Mouse (Mus musculus): ENCODE results near the gene Rfpl4. TPM values are rescaled to one million over a fixed set of nuclear protein-coding genes. Genes with fewer than 3 reads are reported as not detected.

Gene Rfpl4
- polyA plus RNA-seq, 1 experiment from 2014 or later, result not detected

DNA sequence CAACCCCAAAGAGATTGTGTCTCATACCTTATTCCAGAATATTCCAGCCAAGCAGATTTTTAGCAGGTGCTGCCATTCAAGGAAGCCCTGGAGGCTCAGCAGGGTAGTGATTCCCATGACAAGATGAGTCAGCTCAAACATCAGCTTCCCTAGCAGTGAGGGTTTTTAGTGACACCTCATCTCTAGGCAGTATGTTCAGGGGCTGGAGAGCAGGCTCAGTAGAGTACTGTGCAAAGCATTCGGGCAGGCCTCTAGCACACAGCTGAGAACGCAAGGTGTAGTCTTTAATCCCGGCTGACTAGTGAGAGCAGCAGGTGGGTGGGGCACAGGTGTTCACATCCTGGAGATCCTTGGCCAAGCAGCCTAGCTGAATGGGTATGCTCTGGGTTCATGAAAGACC is 17.0 kb downstream of the Rfpl4 start:
- no peak overlapping the region for H3K4me2 ChIP-seq (replicated peaks)
- 85% methylated on average over 3 of the region's 3 CpGs for WGBS
- H3K27ac ChIP-seq, result no peak overlapping the region
- DNase-seq (ENCODE audit: low spot score) (no peak), ATAC-seq (ENCODE audit: low FRiP score) (no peak)
- no peaks in the 10 kb centered on the region for H3K9me3 ChIP-seq (ENCODE audit: control insufficient read depth, low read length)
- H3K27me3 ChIP-seq (ENCODE audit: control insufficient read depth, insufficient read depth, low read length), result no peaks in the 10 kb centered on the region
- peaks cover 42% of the 10 kb centered on the region for H3K36me3 ChIP-seq (replicated peaks; ENCODE audit: control insufficient read depth, insufficient read depth)
- no peaks in the 10 kb centered on the region for H3K4me1 ChIP-seq (replicated peaks; ENCODE audit: control insufficient read depth, insufficient read depth, low read length)
- no peak overlapping the region for H3K4me3 ChIP-seq (replicated peaks; ENCODE audit: low read length)
- no peak overlapping the region for H3K9ac ChIP-seq

DNA sequence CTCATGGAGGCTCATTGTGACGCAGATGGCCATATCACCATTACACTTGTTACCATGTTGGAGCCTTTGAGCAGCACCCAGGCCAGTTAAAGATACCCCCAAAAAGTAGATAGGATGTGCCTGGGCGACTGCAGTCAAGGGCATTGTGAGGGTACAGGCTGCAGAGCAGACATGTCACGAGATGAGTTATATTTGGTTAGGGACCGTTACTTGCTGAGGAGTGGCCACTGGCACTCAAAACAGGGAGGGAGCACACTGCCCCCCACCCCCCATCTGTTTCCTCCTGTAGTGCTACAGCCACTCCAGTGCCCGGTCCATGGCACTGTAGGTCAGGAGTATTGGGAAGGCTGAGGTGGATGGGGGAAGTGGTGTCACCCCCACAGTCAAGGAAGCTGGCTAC is 18.0 kb downstream of the Rfpl4 start:
- no peak overlapping the region for H3K4me2 ChIP-seq (replicated peaks)
- H3K36me3 ChIP-seq (replicated peaks; ENCODE audit: control insufficient read depth, insufficient read depth), result peaks cover 51% of the 10 kb centered on the region
- H3K9ac ChIP-seq, result no peak overlapping the region
- ATAC-seq (ENCODE audit: low FRiP score) (no peak), DNase-seq (ENCODE audit: low spot score) (no peak)
- H3K27ac ChIP-seq, result no peak overlapping the region
- H3K9me3 ChIP-seq (ENCODE audit: control insufficient read depth, low read length), result no peaks in the 10 kb centered on the region
- no peaks in the 10 kb centered on the region for H3K4me1 ChIP-seq (replicated peaks; ENCODE audit: control insufficient read depth, insufficient read depth, low read length)
- no peaks in the 10 kb centered on the region for H3K27me3 ChIP-seq (ENCODE audit: control insufficient read depth, insufficient read depth, low read length)
- 94% methylated on average over 5 of the region's 5 CpGs for whole genome bisulfite sequencing
- H3K4me3 ChIP-seq (replicated peaks; ENCODE audit: low read length), result no peak overlapping the region

DNA sequence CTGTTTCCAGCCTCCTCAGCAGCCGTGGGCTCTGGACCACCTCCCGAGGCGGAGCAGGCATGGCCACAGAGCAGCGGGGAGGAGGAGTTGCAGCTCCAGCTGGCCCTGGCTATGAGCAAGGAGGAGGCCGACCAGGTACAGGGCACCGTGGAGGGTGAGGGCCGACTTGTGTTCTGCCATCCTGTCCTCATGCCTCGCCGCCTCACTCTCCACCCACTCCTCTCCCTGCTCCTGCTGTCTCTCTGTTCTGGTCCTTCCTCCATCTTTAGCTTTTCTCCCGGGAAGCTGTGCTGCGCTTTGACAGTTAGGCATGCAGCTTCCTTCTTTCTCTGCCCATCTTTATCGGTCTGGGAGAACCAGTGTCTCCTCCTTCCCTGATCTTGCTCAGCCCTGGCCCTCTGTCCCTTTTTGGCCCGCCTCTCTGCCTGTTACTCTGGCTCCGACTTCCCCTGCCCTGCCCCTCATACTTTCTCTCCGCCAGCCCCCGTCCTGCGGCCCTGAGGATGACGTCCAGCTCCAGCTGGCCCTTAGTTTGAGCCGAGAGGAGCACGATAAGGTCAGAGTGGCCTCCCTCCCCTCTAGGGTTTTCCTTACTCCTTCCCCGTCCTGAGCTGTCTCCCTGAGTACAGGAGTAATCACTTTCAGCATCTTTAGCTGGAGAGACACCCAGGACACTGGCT is 23.8 kb downstream of the Rfpl4 start:
- Histone ChIP-seq H3K9me3 (ENCODE audit: control insufficient read depth, low read length) (no peaks in the 10 kb centered on the region), H3K9ac (no peak overlapping the region), H3K4me3 (replicated peaks; ENCODE audit: low read length) (no peak overlapping the region), H3K4me2 (replicated peaks) (no peak overlapping the region), H3K27ac (no peak overlapping the region), H3K27me3 (ENCODE audit: control insufficient read depth, insufficient read depth, low read length) (no peaks in the 10 kb centered on the region), H3K36me3 (replicated peaks; ENCODE audit: control insufficient read depth, insufficient read depth) (peaks cover 67% of the 10 kb centered on the region), H3K4me1 (replicated peaks; ENCODE audit: control insufficient read depth, insufficient read depth, low read length) (no peaks in the 10 kb centered on the region)
- no peak for DNase-seq (ENCODE audit: low spot score)
- 84% methylated on average over 21 of the region's 21 CpGs for WGBS
- ATAC-seq (ENCODE audit: low FRiP score), result no peak

DNA sequence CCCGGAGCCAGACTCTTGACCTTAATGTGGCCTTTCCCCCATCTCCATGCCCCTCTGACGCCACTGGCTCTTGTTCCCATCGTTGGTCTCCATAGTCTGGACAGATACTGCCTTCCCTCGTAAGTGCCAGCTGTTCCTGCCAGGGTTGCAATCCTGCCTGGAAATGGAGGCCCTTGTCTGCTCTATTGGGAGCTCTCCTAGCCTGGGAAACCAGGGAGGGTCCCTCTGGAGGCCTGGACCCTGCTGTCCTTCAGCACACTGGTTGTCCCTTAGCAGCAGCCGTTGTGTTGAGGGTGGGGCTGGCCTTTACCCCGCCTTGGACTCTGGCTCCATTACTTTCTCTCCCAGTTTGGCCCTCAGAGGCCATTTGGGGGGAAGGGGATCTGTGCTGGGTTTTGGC is 24.4 kb downstream of the Rfpl4 start:
- Histone ChIP-seq H3K27me3 (ENCODE audit: control insufficient read depth, insufficient read depth, low read length) (no peaks in the 10 kb centered on the region), H3K4me3 (replicated peaks; ENCODE audit: low read length) (no peak overlapping the region), H3K4me2 (replicated peaks) (no peak overlapping the region), H3K36me3 (replicated peaks; ENCODE audit: control insufficient read depth, insufficient read depth) (peaks cover 61% of the 10 kb centered on the region), H3K4me1 (replicated peaks; ENCODE audit: control insufficient read depth, insufficient read depth, low read length) (no peaks in the 10 kb centered on the region), H3K27ac (no peak overlapping the region), H3K9ac (no peak overlapping the region), H3K9me3 (ENCODE audit: control insufficient read depth, low read length) (no peaks in the 10 kb centered on the region)
- ATAC-seq (ENCODE audit: low FRiP score) (no peak), DNase-seq (ENCODE audit: low spot score) (no peak)
- WGBS, result 86% methylated on average over 6 of the region's 6 CpGs

DNA sequence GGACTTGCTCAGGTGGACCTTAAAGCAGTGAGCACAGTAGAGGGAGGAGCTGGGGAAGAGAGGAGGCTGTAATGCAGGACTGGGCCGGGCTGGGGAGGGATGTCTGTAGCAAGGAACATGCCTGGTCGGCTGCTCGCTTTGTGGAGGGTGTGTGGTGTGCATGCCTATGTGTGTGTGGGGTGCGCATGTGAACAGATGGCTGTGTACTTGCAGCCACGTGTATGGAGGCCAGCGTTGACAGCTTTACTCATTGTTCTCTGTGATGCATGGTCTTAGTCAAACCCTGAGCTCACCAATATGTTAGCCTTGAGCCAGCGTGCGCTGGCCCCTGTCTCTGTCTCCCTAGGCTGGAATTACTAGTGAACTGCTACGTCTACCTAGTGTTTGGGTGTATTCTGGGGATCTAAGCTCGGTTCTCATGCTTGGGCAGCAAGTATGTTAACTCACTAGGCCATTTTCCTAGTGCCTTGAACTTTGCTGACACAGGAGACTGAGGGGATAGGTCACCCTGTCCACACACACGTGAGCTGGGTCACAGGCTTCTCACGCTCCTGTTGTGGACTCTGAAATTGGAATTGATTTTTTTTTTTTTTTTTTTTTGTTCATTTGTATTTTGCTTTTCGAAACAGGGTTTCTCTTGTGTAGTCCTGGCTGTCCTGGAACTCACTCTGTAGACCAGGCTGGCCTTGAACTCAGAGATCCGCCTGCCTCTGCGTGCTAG is 25.6 kb downstream of the Rfpl4 start:
- no peaks in the 10 kb centered on the region for H3K9me3 ChIP-seq (ENCODE audit: control insufficient read depth, low read length)
- H3K27ac ChIP-seq, result no peak overlapping the region
- no peak overlapping the region for H3K4me3 ChIP-seq (replicated peaks; ENCODE audit: low read length)
- peaks cover 53% of the 10 kb centered on the region for H3K36me3 ChIP-seq (replicated peaks; ENCODE audit: control insufficient read depth, insufficient read depth)
- no peak overlapping the region for H3K9ac ChIP-seq
- WGBS, result 90% methylated on average over 15 of the region's 15 CpGs
- no peaks in the 10 kb centered on the region for H3K27me3 ChIP-seq (ENCODE audit: control insufficient read depth, insufficient read depth, low read length)
- no peak for DNase-seq (ENCODE audit: low spot score)
- ATAC-seq (ENCODE audit: low FRiP score), result no peak
- H3K4me2 ChIP-seq (replicated peaks), result no peak overlapping the region
- no peaks in the 10 kb centered on the region; the same call in 1 of the 2 replicates for H3K4me1 ChIP-seq (replicated peaks; ENCODE audit: control insufficient read depth, insufficient read depth, low read length)

DNA sequence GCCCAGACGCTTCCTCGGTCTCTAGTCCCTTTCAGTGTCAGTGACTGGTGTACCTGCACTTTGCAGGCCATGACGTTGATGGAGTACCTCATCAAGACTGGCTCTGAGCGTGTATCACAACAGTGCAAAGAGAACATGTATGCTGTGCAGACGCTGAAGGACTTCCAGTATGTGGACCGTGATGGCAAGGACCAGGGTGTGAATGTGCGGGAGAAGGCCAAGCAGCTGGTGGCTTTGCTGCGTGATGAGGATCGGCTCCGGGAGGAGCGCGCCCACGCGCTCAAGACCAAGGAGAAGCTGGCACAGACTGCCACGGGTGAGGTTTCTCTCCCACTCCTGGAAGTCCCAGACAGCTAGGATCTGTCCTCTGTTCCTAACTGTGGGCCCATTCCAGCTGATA is 26.9 kb downstream of the Rfpl4 start:
- no peak overlapping the region for H3K27ac ChIP-seq
- no peak overlapping the region for H3K4me3 ChIP-seq (replicated peaks; ENCODE audit: low read length)
- 95% methylated on average over 15 of the region's 15 CpGs for WGBS
- no peak for ATAC-seq (ENCODE audit: low FRiP score)
- no peaks in the 10 kb centered on the region for H3K27me3 ChIP-seq (ENCODE audit: control insufficient read depth, insufficient read depth, low read length)
- H3K9ac ChIP-seq, result no peak overlapping the region
- peaks cover 46% of the 10 kb centered on the region for H3K36me3 ChIP-seq (replicated peaks; ENCODE audit: control insufficient read depth, insufficient read depth)
- no peaks in the 10 kb centered on the region for H3K9me3 ChIP-seq (ENCODE audit: control insufficient read depth, low read length)
- no peaks in the 10 kb centered on the region; the same call in 1 of the 2 replicates for H3K4me1 ChIP-seq (replicated peaks; ENCODE audit: control insufficient read depth, insufficient read depth, low read length)
- H3K4me2 ChIP-seq (replicated peaks), result no peak overlapping the region
- no peak for DNase-seq (ENCODE audit: low spot score)

DNA sequence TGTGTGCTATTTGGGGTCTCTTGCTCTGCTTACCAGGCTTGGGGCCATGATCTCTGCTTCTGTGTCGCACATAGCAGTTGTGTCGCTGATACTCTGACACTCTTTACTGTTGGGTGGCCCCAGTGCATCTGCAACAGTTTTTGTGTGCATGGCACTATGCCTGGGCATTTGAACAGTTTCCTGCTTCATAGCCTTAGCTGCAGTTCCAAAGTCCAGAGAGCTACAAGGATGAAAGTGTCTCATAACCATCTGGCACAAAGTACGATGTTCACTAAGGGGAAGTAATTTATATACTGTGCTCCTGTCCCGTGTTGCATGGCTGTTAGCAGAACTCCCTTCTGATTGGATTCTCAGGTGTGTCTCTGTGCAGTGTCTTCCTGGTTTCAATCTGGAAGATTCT is 28.9 kb downstream of the Rfpl4 start:
- no peak overlapping the region for H3K4me3 ChIP-seq (replicated peaks; ENCODE audit: low read length)
- 88% methylated on average over 4 of the region's 4 CpGs for WGBS
- H3K27me3 ChIP-seq (ENCODE audit: control insufficient read depth, insufficient read depth, low read length), result no peaks in the 10 kb centered on the region
- H3K36me3 ChIP-seq (replicated peaks; ENCODE audit: control insufficient read depth, insufficient read depth), result peaks cover 43% of the 10 kb centered on the region
- DNase-seq (ENCODE audit: low spot score) (no peak), ATAC-seq (ENCODE audit: low FRiP score) (no peak)
- no peaks in the 10 kb centered on the region for H3K9me3 ChIP-seq (ENCODE audit: control insufficient read depth, low read length)
- H3K4me1 ChIP-seq (replicated peaks; ENCODE audit: control insufficient read depth, insufficient read depth, low read length), result no peaks in the 10 kb centered on the region; the same call in 1 of the 2 replicates
- H3K9ac ChIP-seq, result no peak overlapping the region
- H3K27ac ChIP-seq, result no peak overlapping the region
- no peak overlapping the region for H3K4me2 ChIP-seq (replicated peaks)

DNA sequence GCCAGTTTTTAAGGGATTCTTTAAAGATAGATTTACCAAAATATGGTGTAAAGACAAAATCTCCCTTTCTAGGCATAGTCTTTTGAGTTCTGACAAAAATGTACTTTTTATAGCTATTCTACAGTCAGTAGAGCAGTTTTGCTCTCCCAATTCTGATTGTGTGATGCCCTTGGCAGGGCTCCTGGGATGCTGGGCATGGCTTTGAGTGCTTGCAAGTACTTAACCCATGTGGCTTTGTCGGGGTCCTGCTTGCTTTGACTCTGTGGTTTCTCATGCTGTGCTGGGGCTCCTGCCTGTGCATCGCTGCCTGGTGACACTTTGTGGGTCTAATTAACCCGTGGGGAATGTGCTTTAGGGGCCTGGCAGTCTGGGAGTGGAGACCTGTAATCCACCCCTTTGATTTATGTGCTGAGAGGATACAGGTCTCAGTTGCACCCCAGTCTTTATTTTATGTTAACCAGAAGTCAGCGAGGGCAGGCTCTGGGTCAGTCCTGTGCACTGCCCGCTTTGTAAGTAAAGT is 29.8 kb downstream of the Rfpl4 start:
- Histone ChIP-seq H3K4me2 (replicated peaks) (no peak overlapping the region), H3K27ac (no peak overlapping the region), H3K4me3 (replicated peaks; ENCODE audit: low read length) (no peak overlapping the region), H3K4me1 (replicated peaks; ENCODE audit: control insufficient read depth, insufficient read depth, low read length) (peaks cover 1% of the 10 kb centered on the region; the same call in 1 of the 2 replicates), H3K36me3 (replicated peaks; ENCODE audit: control insufficient read depth, insufficient read depth) (peaks cover 34% of the 10 kb centered on the region), H3K9me3 (ENCODE audit: control insufficient read depth, low read length) (no peaks in the 10 kb centered on the region), H3K9ac (no peak overlapping the region), H3K27me3 (ENCODE audit: control insufficient read depth, insufficient read depth, low read length) (no peaks in the 10 kb centered on the region)
- 82% methylated on average over 5 of the region's 5 CpGs for WGBS
- no peak for DNase-seq (ENCODE audit: low spot score)
- ATAC-seq (ENCODE audit: low FRiP score), result no peak

DNA sequence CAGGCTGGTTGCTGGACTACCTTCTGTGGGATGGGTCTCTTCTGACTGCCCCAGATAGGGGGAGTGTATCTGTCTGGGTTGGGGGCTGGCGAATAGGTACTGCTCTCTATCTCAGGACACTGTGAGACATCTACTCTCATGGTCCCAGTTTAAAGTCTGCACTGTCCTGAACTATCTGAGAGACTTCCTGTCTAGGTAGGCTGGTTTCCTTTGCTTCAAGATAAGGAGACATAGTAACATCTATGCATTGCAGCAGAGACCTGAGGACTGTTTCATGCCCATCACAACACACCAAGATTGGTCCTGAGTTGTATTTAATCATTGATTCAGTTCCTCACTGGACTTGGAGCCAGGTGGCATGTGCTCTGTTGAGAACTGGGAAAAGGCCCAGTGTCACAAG is 31.2 kb downstream of the Rfpl4 start:
- Histone ChIP-seq H3K4me1 (replicated peaks; ENCODE audit: control insufficient read depth, insufficient read depth, low read length) (peaks cover 15% of the 10 kb centered on the region), H3K27me3 (ENCODE audit: control insufficient read depth, insufficient read depth, low read length) (no peaks in the 10 kb centered on the region), H3K9me3 (ENCODE audit: control insufficient read depth, low read length) (no peaks in the 10 kb centered on the region), H3K4me3 (replicated peaks; ENCODE audit: low read length) (no peak overlapping the region), H3K36me3 (replicated peaks; ENCODE audit: control insufficient read depth, insufficient read depth) (peaks cover 27% of the 10 kb centered on the region), H3K4me2 (replicated peaks) (no peak overlapping the region), H3K9ac (no peak overlapping the region), H3K27ac (no peak overlapping the region)
- DNase-seq (ENCODE audit: low spot score) (no peak), ATAC-seq (ENCODE audit: low FRiP score) (no peak)
- 100% methylated on average over 1 of the region's 1 CpGs for WGBS
